Mouse (Mus musculus): ENCODE results near the gene 4930453N24Rik. TPM values are rescaled to one million over a fixed set of nuclear protein-coding genes. Genes with fewer than 3 reads are reported as not detected.

4930453N24Rik gene
- polyA plus RNA-seq (2016; fragmentation: Nextera tagmentation; extraction: Ambion mirVana), result 30.3 and 36.3 TPM in 2 replicates

DNA sequence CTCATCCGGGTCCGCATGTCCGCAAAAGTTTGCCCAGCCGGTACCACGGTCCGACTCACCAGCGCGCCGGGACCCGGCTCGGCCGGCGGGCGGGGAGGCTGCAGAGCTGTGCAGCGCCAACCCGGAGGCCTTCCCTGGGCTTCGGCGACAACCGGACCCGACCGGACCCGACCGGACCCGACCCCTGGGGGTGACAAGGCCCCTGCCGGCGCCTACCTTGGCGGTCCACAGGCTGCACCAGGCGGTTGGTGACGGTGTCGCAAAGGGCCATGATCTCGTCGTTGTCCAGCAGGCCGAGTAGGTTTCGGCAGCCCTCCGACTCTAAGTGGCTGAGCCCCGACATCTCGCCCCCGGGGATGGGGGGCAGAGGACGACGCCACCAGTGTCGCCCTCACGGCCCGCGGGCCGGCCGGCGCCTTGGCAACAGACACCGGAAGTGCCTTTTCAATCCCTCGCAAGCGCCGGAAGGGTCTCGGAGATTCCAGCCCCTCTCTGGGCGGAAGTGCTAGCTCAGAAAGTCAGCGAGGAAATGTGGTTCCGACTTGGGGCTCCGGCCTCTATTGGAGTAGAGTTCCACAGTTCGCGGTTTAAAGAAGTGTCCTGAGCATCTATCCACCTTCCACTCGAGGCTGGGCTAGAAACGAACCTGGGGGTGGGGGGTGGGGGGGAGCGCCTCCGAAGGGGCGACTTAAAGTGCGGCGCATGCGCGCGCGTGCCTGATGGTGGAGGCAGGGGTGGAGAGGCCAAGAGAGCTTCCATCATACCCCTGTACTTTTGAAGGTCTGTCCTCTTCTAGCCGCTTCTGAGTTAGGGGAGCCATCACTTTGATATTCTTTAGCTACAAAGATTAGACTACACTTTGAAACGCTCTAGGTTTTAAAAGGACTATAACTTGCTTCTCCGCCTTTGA lies at the start of gene 4930453N24Rik:
4930453N24Rik (minus strand) TSS at position 641 of the 910 bp plus-strand sequence.
- peak within 1 kb of the TSS; percentile 87 for H3K4me3 ChIP-seq
- peaks cover 31% of the 10 kb centered on the region for H3K36me3 ChIP-seq (replicated peaks)
- DNase-seq (ENCODE audit: extremely low spot score, low spot score), result peak; percentile 89
- peak within 1 kb of the TSS; percentile 91 for H3K27ac ChIP-seq
- WGBS, result 2% methylated on average over 72 of the region's 72 CpGs
- no peaks in the 10 kb centered on the region for H3K27me3 ChIP-seq (ENCODE audit: poor library complexity, severe bottlenecking)
- no peaks in the 10 kb centered on the region for H3K9me3 ChIP-seq
- peaks cover 13% of the 10 kb centered on the region for H3K4me1 ChIP-seq

DNA sequence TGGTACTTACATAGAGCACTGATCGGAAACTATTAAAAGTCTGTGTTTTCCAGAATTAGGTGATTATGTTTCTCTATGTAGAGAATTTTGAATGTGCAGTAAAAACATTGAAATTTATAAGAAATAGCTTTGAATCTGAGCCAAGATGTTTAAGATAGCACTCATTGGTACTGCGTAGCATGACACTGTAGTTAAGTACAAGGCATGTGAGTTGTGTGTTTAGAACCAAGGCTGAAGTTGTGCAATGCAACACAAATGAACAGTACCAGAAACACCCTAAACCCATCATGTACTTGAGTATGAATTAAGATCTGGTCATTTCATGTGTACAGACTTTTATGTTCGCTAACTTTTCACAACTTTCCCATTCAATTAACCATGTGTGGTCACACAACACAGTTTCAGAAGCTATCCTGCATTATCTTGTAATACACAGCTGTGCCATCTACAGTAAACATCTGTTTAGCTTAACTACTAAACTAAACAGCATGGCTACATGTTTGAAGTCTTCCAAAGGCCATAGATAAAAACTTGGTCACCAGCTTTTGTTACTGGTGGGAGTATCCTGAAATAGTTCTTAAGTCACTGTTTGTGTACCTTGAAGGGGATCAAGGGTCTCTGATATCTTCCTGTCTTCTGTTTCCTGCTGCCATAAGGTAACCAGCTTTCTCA lies 46.3 kb upstream of the 4930453N24Rik start:
- no peak overlapping the region for H3K4me3 ChIP-seq
- no peaks in the 10 kb centered on the region for H3K4me1 ChIP-seq
- no peak for DNase-seq (ENCODE audit: extremely low spot score, low spot score)
- no peaks in the 10 kb centered on the region for H3K9me3 ChIP-seq
- peaks cover 14% of the 10 kb centered on the region for H3K36me3 ChIP-seq (replicated peaks)
- WGBS, result 93% methylated on average over 3 of the region's 3 CpGs
- H3K27ac ChIP-seq, result no peak overlapping the region
- H3K27me3 ChIP-seq (ENCODE audit: poor library complexity, severe bottlenecking), result no peaks in the 10 kb centered on the region

DNA sequence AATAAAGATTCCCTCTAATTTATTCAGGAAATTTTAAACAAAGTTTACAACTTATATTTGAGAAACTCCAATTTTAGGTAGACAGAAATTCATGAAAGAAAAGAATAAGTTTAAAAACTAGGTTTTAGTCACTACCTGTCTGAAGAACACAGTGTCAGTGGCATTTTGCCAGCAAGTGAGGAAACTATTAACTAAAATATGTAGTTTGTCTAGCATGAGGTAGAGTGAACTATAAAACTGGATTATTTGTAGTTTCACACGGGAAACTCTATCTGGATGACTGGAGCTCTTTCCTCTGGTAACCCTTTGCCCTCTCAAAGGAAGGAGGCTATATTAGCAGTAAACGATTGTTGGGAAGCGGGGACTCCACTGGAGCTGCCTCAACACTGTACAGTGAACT lies 32.1 kb upstream of the 4930453N24Rik start:
- Histone ChIP-seq H3K36me3 (replicated peaks) (peaks cover 20% of the 10 kb centered on the region), H3K9me3 (peaks cover 4% of the 10 kb centered on the region; the same call in 1 of the 2 replicates), H3K27ac (no peak overlapping the region), H3K4me1 (no peaks in the 10 kb centered on the region), H3K27me3 (ENCODE audit: poor library complexity, severe bottlenecking) (no peaks in the 10 kb centered on the region), H3K4me3 (no peak overlapping the region)
- 92% methylated on average over 3 of the region's 3 CpGs for WGBS
- DNase-seq (ENCODE audit: extremely low spot score, low spot score), result no peak

DNA sequence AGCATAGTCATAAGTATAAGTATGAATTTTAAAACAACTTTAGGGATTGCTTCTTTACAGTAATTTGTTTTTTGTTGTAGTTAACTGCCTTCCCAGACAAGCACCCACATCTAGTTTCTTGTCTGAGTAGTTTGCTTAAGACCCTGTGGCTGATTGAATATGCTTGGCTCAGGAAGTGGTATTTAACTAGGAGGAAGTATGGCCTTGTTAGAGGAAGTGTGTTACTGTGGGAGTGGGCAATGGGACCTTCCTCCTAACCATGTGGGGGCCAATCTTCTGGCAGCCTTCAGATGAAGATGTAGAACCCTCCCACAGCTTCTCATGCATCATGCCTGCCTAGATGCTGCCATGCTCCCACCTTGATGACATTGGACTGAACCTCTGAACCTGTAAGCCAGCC lies 30.7 kb upstream of the 4930453N24Rik start:
- Histone ChIP-seq H3K4me3 (no peak overlapping the region), H3K9me3 (peaks cover 4% of the 10 kb centered on the region; the same call in 1 of the 2 replicates), H3K27ac (no peak overlapping the region), H3K27me3 (ENCODE audit: poor library complexity, severe bottlenecking) (no peaks in the 10 kb centered on the region), H3K36me3 (replicated peaks) (peaks cover 20% of the 10 kb centered on the region), H3K4me1 (no peaks in the 10 kb centered on the region)
- no peak for DNase-seq (ENCODE audit: extremely low spot score, low spot score)

DNA sequence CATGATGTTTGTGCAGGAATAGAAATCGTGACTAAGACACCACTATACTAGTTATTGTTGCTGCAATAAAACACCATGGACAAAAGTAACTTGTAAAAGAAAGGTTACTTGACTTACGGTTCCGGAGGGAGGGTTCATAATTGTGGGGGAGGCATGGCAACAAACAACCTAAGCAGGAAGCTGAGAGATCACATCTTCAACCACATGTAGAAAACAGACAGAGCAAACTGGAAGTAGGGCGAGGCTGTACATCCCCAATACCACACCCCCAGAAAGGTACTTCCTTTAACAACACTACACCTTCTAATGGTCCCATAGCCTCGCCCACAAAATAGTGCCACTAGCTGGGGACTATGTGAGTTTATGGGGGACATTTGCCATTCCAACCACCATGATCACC lies 29.4 kb upstream of the 4930453N24Rik start:
- no peak for DNase-seq (ENCODE audit: extremely low spot score, low spot score)
- Histone ChIP-seq H3K4me3 (no peak overlapping the region), H3K9me3 (peaks cover 4% of the 10 kb centered on the region; the same call in 1 of the 2 replicates), H3K27me3 (ENCODE audit: poor library complexity, severe bottlenecking) (no peaks in the 10 kb centered on the region), H3K27ac (no peak overlapping the region), H3K4me1 (no peaks in the 10 kb centered on the region), H3K36me3 (replicated peaks) (peaks cover 15% of the 10 kb centered on the region)
- WGBS, result 94% methylated on average over 5 of the region's 5 CpGs

DNA sequence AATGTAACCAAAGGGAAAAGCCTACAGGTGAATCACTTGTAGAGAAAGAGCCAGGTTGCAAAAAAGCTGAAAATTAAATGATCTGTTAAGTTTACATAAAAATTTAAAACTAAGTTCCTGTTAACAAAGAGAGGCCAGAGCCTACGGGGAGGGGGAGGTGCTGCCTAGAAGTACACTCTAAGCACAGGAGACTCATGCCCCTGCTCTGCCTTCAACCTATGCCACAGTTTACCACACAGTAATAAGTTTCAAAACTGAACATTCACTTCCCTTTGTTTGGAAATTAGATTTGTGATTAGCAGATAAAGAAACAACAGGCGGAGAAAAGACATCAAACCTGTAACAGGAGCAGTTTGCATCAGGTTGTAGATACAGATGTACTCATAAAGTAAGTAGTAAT lies 23.8 kb upstream of the 4930453N24Rik start:
- Histone ChIP-seq H3K36me3 (replicated peaks) (peaks cover 7% of the 10 kb centered on the region), H3K4me3 (no peak overlapping the region), H3K4me1 (no peaks in the 10 kb centered on the region), H3K9me3 (no peaks in the 10 kb centered on the region), H3K27me3 (ENCODE audit: poor library complexity, severe bottlenecking) (no peaks in the 10 kb centered on the region), H3K27ac (no peak overlapping the region)
- no peak for DNase-seq (ENCODE audit: extremely low spot score, low spot score)
- 93% methylated on average over 2 of the region's 2 CpGs for WGBS

DNA sequence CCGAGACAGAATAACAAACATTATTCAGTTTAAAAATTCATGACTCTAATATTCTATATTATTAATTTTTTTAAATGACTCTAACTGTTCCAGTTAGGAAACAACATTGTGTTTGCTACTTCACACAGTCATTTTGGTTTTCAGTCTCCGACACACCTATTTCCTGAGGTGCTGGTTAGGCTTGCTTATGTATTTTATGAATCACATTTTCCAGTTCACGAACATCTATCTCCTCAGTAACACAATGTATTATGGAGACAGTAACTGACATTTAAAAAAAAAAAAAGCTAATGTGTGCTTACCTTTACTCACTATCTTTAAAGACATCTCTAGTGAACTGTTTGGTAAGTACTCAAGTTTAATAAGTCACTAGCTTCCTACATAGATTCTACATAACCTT lies 18.7 kb upstream of the 4930453N24Rik start:
- no peaks in the 10 kb centered on the region for H3K9me3 ChIP-seq
- peaks cover 30% of the 10 kb centered on the region for H3K36me3 ChIP-seq (replicated peaks)
- H3K27me3 ChIP-seq (ENCODE audit: poor library complexity, severe bottlenecking), result no peaks in the 10 kb centered on the region
- no peak overlapping the region for H3K27ac ChIP-seq
- H3K4me3 ChIP-seq, result no peak overlapping the region
- H3K4me1 ChIP-seq, result no peaks in the 10 kb centered on the region
- no peak for DNase-seq (ENCODE audit: extremely low spot score, low spot score)
- WGBS, result 94% methylated on average over 3 of the region's 3 CpGs

DNA sequence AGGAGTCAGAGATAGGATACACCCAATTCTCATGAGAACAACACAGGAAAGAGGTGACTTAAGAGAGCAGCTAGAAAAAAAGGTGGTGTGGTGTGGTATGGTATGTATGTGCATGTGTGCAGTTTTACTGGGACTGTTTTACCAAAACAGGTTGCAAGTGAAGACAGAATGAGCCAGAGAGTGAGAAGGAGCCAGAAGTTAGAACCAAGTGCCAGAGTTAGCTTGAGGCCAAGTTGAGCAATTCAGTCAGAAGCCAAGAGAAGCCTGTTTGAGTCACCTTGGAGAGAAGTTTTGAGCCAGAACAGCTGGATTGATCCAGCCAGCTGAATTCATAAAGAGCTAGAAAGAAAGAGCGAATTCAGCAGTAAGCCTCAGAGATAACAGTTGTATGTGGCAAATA lies 4.6 kb upstream of the 4930453N24Rik start:
- Histone ChIP-seq H3K4me3 (no peak overlapping the region), H3K36me3 (replicated peaks) (no peaks in the 10 kb centered on the region), H3K27me3 (ENCODE audit: poor library complexity, severe bottlenecking) (no peaks in the 10 kb centered on the region), H3K27ac (no peak overlapping the region), H3K4me1 (0 out of 2 replicates have a peak, but pooled peaks cover 3% of the 10 kb centered on the region), H3K9me3 (no peaks in the 10 kb centered on the region)
- WGBS, result 84% methylated on average over 1 of the region's 1 CpGs
- DNase-seq (ENCODE audit: extremely low spot score, low spot score), result no peak

DNA sequence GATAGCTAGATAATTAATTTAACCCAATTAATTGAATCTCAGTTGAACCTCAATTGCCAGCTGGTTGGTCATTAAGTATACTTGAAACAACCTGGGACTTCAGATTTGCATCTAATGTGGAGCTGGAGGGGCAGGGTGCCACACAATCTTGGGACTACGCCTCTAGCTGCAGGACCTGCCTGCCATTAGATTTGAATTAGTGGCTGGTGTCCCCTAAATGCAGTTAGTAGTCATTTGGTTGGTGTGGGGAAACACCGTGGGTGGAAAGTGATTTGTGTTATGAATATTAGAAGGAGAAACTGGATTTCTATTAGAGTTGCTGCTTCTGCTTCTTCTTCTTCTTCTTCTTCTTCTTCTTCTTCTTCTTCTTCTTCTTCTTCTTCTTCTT lies 464 bp upstream of the 4930453N24Rik start:
- 95% methylated on average over 2 of the region's 2 CpGs for WGBS
- peak overlapping the region; percentile 91 for H3K27ac ChIP-seq

DNA sequence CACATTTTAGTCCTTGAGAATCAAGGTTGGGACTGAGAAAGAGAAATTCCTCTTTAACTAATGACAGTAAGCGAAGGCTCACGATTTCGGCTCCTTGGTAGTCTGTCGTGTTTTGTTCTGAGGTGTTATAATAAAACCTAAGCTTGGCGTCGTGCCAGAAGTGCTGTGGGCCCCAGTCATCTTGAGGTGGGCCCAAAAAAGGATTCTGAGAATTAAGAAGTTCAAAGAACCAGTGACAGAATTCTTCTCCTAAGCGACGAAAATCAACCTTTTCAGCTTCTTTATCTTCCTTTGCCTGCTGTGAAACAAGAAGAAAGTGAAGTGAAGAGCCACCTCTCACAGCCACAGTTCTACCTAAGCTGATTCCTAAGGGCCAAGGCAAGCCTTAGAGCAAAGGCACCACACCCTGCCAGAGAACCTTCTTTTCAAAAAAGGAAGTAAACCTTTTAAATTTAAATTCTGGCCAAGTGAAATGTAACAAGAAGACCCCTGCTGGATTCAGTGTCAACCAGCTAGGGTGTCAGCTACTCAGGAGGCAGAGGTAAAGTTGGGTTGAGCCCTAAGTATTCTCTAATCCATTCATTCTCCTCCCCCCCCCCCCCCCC lies 4.2 kb downstream of the 4930453N24Rik start:
- WGBS, result 93% methylated on average over 8 of the region's 8 CpGs
- Histone ChIP-seq H3K27ac (no peak overlapping the region), H3K4me1 (peaks cover 13% of the 10 kb centered on the region), H3K27me3 (ENCODE audit: poor library complexity, severe bottlenecking) (no peaks in the 10 kb centered on the region), H3K9me3 (peaks cover 24% of the 10 kb centered on the region), H3K36me3 (replicated peaks) (peaks cover 71% of the 10 kb centered on the region), H3K4me3 (no peak overlapping the region)
- DNase-seq (ENCODE audit: extremely low spot score, low spot score), result no peak

More for the DNA sequence above, 464 bp upstream of the 4930453N24Rik start:
- DNase-seq (ENCODE audit: extremely low spot score, low spot score), result no peak
- Histone ChIP-seq H3K4me1 (peaks cover 13% of the 10 kb centered on the region), H3K36me3 (replicated peaks) (peaks cover 24% of the 10 kb centered on the region), H3K27me3 (ENCODE audit: poor library complexity, severe bottlenecking) (no peaks in the 10 kb centered on the region), H3K9me3 (no peaks in the 10 kb centered on the region), H3K4me3 (peak overlapping the region; percentile 87)

DNA sequence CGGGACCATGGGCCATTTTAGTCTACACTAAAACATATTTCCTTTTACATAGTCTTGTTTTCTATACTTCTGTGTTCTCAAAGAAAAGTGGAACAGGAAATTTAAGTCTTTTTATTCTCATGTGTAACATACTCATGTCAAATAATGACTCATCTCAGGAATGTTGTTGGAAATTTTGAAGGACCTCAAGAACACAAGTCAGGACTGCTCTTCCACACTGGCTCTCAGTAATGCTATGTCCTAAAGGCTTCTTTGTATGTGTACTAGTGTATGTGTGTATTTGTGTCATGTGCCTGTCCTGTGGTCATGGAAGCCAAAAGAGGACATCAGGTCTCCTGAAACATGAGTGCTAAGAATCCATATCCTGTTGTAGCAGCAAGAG lies 11.7 kb downstream of the 4930453N24Rik start:
- no peak for DNase-seq (ENCODE audit: extremely low spot score, low spot score)
- Histone ChIP-seq H3K36me3 (replicated peaks) (peaks cover 35% of the 10 kb centered on the region), H3K27me3 (ENCODE audit: poor library complexity, severe bottlenecking) (no peaks in the 10 kb centered on the region), H3K4me1 (no peaks in the 10 kb centered on the region), H3K4me3 (no peak overlapping the region), H3K9me3 (peaks cover 27% of the 10 kb centered on the region), H3K27ac (no peak overlapping the region)
- 84% methylated on average over 1 of the region's 1 CpGs for WGBS

DNA sequence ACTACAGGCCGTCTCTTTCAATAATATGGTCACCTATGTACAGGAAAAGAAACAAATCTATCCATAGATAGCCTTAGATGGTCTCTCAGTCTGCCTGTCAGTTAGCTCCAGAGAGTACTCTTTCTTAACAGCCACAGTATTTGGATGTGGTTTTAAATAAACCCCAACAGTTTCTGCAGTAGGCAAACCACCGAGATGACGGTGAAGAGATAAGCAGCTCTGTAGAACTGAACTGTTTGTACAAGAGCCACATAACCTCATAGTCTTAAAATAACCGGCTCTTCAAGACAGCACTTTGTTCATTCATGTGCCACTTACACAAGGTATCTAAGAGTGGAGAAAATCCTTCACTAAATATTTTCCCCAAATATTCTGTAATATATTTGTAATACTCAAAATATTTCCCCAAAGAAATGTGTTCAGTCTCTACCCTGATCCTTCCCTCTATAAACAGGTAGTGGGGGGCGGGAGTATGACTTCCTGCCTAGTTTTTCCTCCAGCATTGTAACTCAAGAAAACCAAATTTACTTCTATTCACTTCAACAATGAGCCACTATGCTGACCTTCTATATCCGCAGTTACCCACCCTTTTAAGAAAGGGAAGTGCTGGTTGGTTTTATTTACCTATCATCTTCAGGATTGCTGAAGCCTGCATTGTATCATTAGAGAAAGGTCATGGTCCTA lies 12.3 kb downstream of the 4930453N24Rik start:
- Histone ChIP-seq H3K27ac (no peak overlapping the region), H3K27me3 (ENCODE audit: poor library complexity, severe bottlenecking) (no peaks in the 10 kb centered on the region), H3K9me3 (peaks cover 22% of the 10 kb centered on the region), H3K4me3 (no peak overlapping the region), H3K36me3 (replicated peaks) (peaks cover 30% of the 10 kb centered on the region), H3K4me1 (peaks cover 4% of the 10 kb centered on the region; the same call in 1 of the 2 replicates)
- no peak for DNase-seq (ENCODE audit: extremely low spot score, low spot score)
- WGBS, result 85% methylated on average over 6 of the region's 6 CpGs
